Mouse (Mus musculus) G1E (cell line): ENCODE measurements around the gene Nos1. TPM values are rescaled to one million over a fixed set of nuclear protein-coding genes. Genes with fewer than 3 reads are reported as not detected.
A peak's percentile ranks its signal among the peaks of the same experiment; 100 is the strongest.

Source experiments
- ATAC-seq: 2 replicates; pipeline ENCODE4 v1.8.0; 2016; ENCODE audit warnings: mild to moderate bottlenecking; ENCODE audit not compliant: insufficient number of reproducible peaks, poor library complexity, low FRiP score, severe bottlenecking; ENCODE audit errors: extremely low read depth
- DNase-seq: peaks from one replicate; pipeline ENCODE4 v3.0.0; 2012; ENCODE audit warnings: low spot score
- H3K27me3 ChIP-seq: 2 replicates; pipeline ENCODE4 v1.6.1; 2012; ENCODE audit warnings: mild to moderate bottlenecking, low read length, inconsistent platforms; ENCODE audit not compliant: insufficient read depth
- H3K36me3 ChIP-seq: replicated peaks from 2 replicates; pipeline ENCODE3; 2012; ENCODE audit warnings: mild to moderate bottlenecking, inconsistent platforms
- H3K4me1 ChIP-seq: 2 replicates; pipeline ENCODE4 v1.6.1; 2012; ENCODE audit warnings: low read depth, low read length, inconsistent platforms, mixed read lengths; ENCODE audit not compliant: insufficient read depth
- H3K4me3 ChIP-seq: 2 replicates; pipeline ENCODE4 v1.5.1; 2012; ENCODE audit warnings: low read depth, mild to moderate bottlenecking, inconsistent platforms, low read length, moderate library complexity, mixed read lengths
- H3K9me3 ChIP-seq: replicated peaks from 2 replicates; pipeline ENCODE4 v1.6.1; 2012; ENCODE audit warnings: inconsistent platforms
- CTCF ChIP-seq: IDR thresholded peaks from 2 replicates; pipeline ENCODE4 v1.5.1; 2012; ENCODE audit warnings: low read depth, low read length, inconsistent platforms, mixed read lengths
- GATA1 ChIP-seq: IDR thresholded peaks from 2 replicates; pipeline ENCODE4 v1.6.1; 2012; ENCODE audit warnings: borderline replicate concordance, low read length, inconsistent platforms, mixed read lengths
- GATA2 ChIP-seq: IDR thresholded peaks from 2 replicates; pipeline ENCODE4 v1.6.1; 2012; ENCODE audit warnings: low read depth, low read length, inconsistent platforms, borderline replicate concordance
- POLR2AphosphoS5 ChIP-seq: IDR thresholded peaks from 2 replicates; pipeline ENCODE4 v1.6.1; 2012; ENCODE audit warnings: low read depth, low read length, inconsistent platforms; ENCODE audit not compliant: insufficient replicate concordance
- TAL1 ChIP-seq: conservative IDR thresholded peaks from 2 replicates; pipeline ENCODE4 v1.6.1; 2012; ENCODE audit warnings: low read depth, low read length, inconsistent platforms, mixed read lengths
- polyA plus RNA-seq: library from polyadenylated mRNA; stranded (reverse); fragments of >175 nt; gene quantifications from 2 replicates; pipeline ENCODE4 v1.2.3, GENCODE M21; 2012
- total RNA-seq, 2 experiments: library from RNA; stranded (forward) in 1 of 2; stranded (reverse) in 1 of 2; fragments of 200-1000 nt in 1 of 2; fragments of >200 nt in 1 of 2; fragmentation: Nextera tagmentation in 1 of 2; gene quantifications; 2 replicates each; pipeline ENCODE4 v1.2.3; 2014 to 2017

Nos1 gene
- total and polyA plus RNA-seq, 3 experiments: 0.05 TPM; not detected in 2

- ATAC-seq (0 out of 2 replicates have a peak, but pooled peaks have one; percentile 3), DNase-seq (no peak)
- Histone ChIP-seq H3K9me3 (no peaks in the 10 kb centered on the region), H3K4me1 (peaks cover 16% of the 10 kb centered on the region), H3K27me3 (0 out of 2 replicates have a peak, but pooled peaks cover 2% of the 10 kb centered on the region), H3K36me3 (peaks cover 35% of the 10 kb centered on the region), H3K4me3 (peak overlapping the region; percentile 99)
- TF ChIP-seq POLR2AphosphoS5 (no peak), TAL1 (no peak), CTCF (no peak), GATA2 (no peak), GATA1 (no peak)
These were observed 195.4 kb downstream of the Nos1 start for GRCm38 (mm10) chr5:117976263-117976656.

- Histone ChIP-seq H3K36me3 (peaks cover 41% of the 10 kb centered on the region), H3K4me3 (peak within 1 kb of the TSS; percentile 99), H3K9me3 (no peaks in the 10 kb centered on the region), H3K4me1 (peaks cover 16% of the 10 kb centered on the region), H3K27me3 (0 out of 2 replicates have a peak, but pooled peaks cover 2% of the 10 kb centered on the region)
- DNase-seq (peak; percentile 96), ATAC-seq (peak; percentile 94)
- TF ChIP-seq GATA2 (no peak), CTCF (no peak), GATA1 (no peak), TAL1 (no peak), POLR2AphosphoS5 (no peak)
These were observed 196.0 kb downstream of the Nos1 start, which contains the start of gene Fbxo21 for GRCm38 (mm10) chr5:117976657-117977500. TSS of gene Fbxo21 (plus strand) at chr5:117976730.

GRCm38 (mm10) chr5:117977501-117978158 lies 196.8 kb downstream of the Nos1 start:
- TF ChIP-seq TAL1: no peak
- TF ChIP-seq GATA1: no peak
- no peak for TF ChIP-seq CTCF
- no peak for TF ChIP-seq POLR2AphosphoS5
- TF ChIP-seq GATA2: no peak

GRCm38 (mm10) chr5:117978159-117978697 lies 197.4 kb downstream of the Nos1 start:
- TF ChIP-seq POLR2AphosphoS5 (no peak), GATA1 (no peak), TAL1 (no peak), CTCF (no peak), GATA2 (no peak)
- peaks cover 54% of the 10 kb centered on the region for H3K36me3 ChIP-seq
- H3K9me3 ChIP-seq: no peaks in the 10 kb centered on the region
- no peak overlapping the region for H3K4me3 ChIP-seq
- H3K4me1 ChIP-seq: peaks cover 16% of the 10 kb centered on the region
- ATAC-seq: no peak
- 0 out of 2 replicates have a peak, but pooled peaks cover 2% of the 10 kb centered on the region for H3K27me3 ChIP-seq
- no peak for DNase-seq

More at GRCm38 (mm10) chr5:117977501-117978158, 196.8 kb downstream of the Nos1 start:
- ATAC-seq: no peak
- Histone ChIP-seq H3K27me3 (0 out of 2 replicates have a peak, but pooled peaks cover 2% of the 10 kb centered on the region), H3K9me3 (no peaks in the 10 kb centered on the region), H3K36me3 (peaks cover 48% of the 10 kb centered on the region), H3K4me3 (peak overlapping the region; percentile 99), H3K4me1 (peaks cover 16% of the 10 kb centered on the region)
- no peak for DNase-seq

GRCm38 (mm10) chr5:117979082-117979481 lies 198.2 kb downstream of the Nos1 start:
- Histone ChIP-seq H3K9me3 (no peaks in the 10 kb centered on the region), H3K27me3 (no peaks in the 10 kb centered on the region), H3K4me1 (peaks cover 16% of the 10 kb centered on the region), H3K4me3 (no peak overlapping the region), H3K36me3 (peaks cover 63% of the 10 kb centered on the region)
- TF ChIP-seq GATA1: no peak
- TF ChIP-seq POLR2AphosphoS5: no peak
- no peak for TF ChIP-seq TAL1
- TF ChIP-seq GATA2: no peak
- TF ChIP-seq CTCF: no peak
- DNase-seq (no peak), ATAC-seq (no peak)

- no peak overlapping the region for H3K4me3 ChIP-seq
- H3K36me3 ChIP-seq: peaks cover 81% of the 10 kb centered on the region
- no peak for TF ChIP-seq CTCF
- TF ChIP-seq GATA2: no peak
- no peak for TF ChIP-seq POLR2AphosphoS5
- no peak for TF ChIP-seq TAL1
- TF ChIP-seq GATA1: no peak
- no peaks in the 10 kb centered on the region for H3K27me3 ChIP-seq
- DNase-seq: no peak
- H3K9me3 ChIP-seq: no peaks in the 10 kb centered on the region
- peaks cover 16% of the 10 kb centered on the region for H3K4me1 ChIP-seq
- ATAC-seq: no peak
These were observed 200.1 kb downstream of the Nos1 start for GRCm38 (mm10) chr5:117980921-117981320.
